Mouse (Mus musculus) mouse embryonic stem cell (cell line): ENCODE results near the gene Abcc12.

ENCODE experiments used
- in situ Hi-C, 2 experiments: fragments of 300-500 bp; cut with MboI; formaldehyde crosslinking; loops; 1 replicate in 1 of 2; 3 replicates in 1 of 2; pipeline ENCODE4 v1.14.3; 2019 to 2020; ENCODE audit warnings: low sequenced_read_pairs in 2 of 2, low pct_unique_long_range_greater_than_20kb in 1 of 2, mixed read lengths in 1 of 2; ENCODE audit not compliant: unreplicated experiment in 1 of 2

The Abcc12 gene

GRCm38 (mm10) chr8:86460372-86460771, 120.1 kb downstream of the Abcc12 start:
- in situ Hi-C loops: no loop called here

- in situ Hi-C loops: no loop called here
These were observed 126.6 kb downstream of the Abcc12 start for GRCm38 (mm10) chr8:86453697-86454480.

- in situ Hi-C loops: no loop called here
These were observed 130.5 kb downstream of the Abcc12 start for GRCm38 (mm10) chr8:86449870-86450515.

GRCm38 (mm10) chr8:86445516-86445915, 135.0 kb downstream of the Abcc12 start:
- in situ Hi-C loops: no loop called here

GRCm38 (mm10) chr8:86443744-86444143, 136.7 kb downstream of the Abcc12 start:
- in situ Hi-C loops: no loop called here

- in situ Hi-C loops: no loop called here
These were observed 141.5 kb downstream of the Abcc12 start for GRCm38 (mm10) chr8:86438983-86439299.

- in situ Hi-C loops: no loop called here
These were observed 142.1 kb downstream of the Abcc12 start for GRCm38 (mm10) chr8:86438133-86438982.

- in situ Hi-C loops: no loop called here
These were observed 143.1 kb downstream of the Abcc12 start for GRCm38 (mm10) chr8:86437418-86437817.
